Mouse (Mus musculus) cerebellum, adult (tissue): Measurements from ENCODE around the gene Ddo.

Experiments used
- ATAC-seq: cut with Nextera tagmentation; 2 replicates; pipeline ENCODE4 v1.9.2; 2017; ENCODE audit warnings: mild to moderate bottlenecking, moderate library complexity, mixed read lengths; ENCODE audit not compliant: insufficient number of reproducible peaks, low FRiP score, low TSS enrichment

Gene Ddo

DNA sequence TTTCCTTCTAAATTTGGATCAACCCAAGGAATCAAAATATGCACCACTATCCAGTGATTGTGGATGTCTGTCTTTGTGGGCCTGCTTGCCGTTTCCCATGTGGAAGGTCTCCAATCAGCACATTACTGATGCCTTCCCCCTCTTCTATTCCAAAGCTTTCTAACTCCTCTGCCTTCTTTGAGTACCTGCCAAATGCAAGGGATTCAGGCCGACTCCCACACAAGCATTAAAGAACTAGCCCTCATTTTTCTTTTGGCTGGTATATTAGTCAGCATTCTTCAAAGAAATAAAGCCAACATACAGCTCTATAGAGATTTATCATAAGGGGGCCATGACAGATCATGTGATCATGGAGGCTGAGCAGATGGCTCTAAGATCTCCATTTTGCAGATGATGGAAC lies 21.9 kb downstream of the Ddo start:
- no peak for ATAC-seq

DNA sequence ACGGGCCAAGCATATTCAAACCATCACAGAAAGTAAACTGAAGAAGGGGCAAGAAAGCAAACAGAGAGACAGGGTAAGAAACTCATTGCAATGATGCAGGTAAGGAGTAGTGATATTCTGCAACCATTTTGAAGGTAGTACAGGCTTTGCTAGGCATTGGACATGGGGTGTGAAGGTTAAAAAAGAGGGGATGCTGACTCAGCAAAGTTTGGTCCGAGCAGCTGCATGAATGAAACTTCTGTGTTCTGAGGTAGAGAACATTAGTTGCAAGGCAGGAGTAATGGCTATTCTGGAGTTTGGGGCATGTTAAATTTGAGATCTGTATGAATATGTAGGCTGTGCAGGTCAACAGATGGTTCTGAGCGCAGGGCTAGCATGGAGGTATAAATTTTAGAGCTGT lies 35.5 kb downstream of the Ddo start:
- no peak for ATAC-seq

DNA sequence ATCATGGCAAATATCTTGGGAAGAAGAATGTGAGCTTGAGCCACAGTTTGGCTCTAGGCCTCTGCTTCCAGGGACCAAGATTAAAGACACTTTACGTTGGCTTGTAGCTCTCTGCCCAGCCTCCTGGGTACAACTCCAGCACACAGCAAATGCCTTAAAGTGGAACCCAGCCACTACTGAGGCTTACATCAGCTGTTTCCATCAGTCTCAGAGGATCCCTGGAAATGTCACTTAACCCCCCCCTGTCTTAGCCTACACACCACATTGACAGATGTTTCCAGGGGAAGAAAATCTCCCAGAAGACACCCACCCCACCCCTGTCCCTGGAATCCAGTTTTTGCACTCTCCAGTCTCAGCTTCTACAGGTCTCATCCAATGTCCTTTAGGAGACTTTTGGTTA lies 37.1 kb downstream of the Ddo start:
- no peak for ATAC-seq

DNA sequence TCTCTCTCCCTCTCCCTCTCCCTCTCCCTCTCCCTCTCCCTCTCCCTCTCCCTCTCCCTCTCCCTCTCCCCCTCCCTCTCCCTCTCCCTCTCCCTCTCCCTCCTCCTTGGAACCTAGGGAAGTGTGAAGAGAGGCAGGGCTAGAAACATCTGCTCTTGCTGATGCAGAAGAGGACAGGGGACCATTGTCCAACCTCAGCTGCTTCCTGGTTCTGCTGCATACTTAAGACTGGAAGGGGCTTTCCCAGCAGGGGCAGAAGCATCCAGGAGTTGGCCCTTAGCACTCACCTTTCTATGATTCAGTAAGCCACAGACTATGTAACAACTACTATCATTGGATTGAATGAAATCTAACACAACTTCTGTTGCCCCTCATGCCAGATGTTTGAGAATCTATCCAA lies 38.8 kb downstream of the Ddo start:
- ATAC-seq: no peak

DNA sequence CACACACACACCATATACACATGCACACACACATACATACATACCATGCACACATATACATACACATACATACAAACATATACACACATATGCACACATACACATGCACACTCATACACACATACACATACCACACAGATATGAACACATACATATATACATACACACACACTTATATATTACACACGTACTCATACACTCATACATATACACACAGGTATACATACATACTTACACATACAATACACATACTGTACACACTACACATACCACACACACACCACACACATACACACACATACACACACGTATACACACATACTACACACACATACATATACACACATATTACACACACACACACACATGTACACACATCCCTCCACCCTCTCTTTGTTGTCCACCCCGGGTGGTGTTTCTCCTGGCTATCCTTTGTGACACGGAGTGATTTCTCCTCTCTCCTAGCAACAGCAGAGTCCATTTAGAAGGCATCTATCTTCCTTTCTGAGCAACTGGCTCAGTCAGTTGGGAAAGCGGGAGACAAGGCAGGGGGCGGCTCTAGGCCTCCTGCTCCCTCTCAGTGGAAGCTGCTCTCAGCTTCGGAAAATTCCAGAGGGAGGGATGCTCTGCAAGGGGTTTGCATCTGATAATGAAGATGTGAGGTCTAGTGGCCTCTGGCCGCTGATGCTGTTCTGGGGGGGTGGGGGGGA lies 42.9 kb downstream of the Ddo start:
- ATAC-seq: no peak

DNA sequence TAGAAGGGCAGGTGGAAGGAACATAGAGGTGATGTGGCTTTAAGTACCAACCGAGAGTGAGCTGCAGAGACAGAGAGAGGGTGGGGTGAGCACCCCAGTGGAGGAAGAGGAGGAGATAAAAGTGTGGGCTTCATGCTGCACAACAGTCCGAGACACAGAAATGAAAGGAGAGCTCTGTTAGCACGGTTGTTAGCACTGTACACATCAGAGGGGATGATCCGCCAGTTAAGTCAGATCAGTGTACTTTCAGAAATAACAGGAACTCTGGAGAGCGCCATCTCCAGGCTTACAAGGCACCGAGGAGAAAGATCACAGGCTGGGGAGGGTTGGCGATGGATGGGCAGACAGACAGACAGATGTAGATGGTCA lies 43.5 kb downstream of the Ddo start:
- ATAC-seq: no peak

DNA sequence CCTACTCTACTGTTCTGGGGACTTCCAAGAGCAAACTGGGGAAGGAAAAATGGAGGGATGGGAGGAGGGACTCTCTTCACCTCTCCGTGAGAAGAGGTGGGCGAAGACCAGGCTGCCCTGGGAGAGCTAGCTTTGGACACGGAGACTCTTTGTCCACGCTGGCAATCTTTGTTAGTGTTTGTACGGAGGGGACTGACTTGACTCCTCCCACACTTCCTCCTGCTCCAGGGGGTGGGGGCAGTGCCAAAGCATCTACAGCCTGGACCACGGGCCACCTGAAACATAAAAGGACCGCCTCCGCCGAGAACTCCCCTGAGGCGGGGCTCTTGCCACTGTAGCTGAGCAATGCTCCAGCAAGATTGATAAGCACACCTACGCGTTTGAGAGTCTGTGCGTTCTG lies 44.3 kb downstream of the Ddo start:
- no peak for ATAC-seq

DNA sequence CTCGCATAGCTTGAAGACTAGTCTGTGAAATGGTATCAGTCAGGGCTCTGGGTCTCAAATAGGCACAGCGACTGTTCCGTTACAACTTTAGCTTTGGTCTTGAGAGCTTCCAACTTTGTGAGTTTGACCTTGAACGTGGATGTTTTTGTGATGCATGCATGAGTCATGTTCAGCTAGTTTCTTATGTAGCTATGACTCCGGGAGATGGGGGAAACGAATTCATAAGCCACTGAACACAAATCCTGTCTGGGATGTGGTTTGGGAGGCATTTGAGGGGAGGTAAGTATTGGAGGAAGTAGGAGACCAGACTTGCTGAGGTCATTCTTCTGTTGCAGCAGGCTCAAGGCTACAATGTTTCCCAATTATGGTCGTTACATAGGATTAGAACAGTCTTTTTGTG lies 46.1 kb downstream of the Ddo start:
- no peak for ATAC-seq

DNA sequence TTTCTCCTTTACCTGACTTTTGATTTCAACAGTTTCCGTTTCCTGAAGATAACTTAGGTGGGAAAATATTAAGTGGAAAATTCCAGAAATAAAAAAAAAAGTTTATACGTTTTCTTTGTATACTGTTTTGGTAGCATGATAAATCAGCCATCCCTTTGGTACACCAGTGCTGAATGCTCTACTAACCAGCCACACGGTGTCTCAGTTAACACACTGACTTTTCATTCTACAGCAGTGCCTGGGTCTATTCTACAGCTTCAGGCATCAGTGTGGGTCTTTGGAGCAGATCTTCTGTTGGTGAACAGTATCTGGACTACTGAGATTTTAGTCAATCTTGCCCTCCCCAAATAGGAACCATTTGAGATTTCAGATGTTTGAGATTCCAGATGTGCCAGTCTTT lies 48.7 kb downstream of the Ddo start:
- ATAC-seq: no peak

DNA sequence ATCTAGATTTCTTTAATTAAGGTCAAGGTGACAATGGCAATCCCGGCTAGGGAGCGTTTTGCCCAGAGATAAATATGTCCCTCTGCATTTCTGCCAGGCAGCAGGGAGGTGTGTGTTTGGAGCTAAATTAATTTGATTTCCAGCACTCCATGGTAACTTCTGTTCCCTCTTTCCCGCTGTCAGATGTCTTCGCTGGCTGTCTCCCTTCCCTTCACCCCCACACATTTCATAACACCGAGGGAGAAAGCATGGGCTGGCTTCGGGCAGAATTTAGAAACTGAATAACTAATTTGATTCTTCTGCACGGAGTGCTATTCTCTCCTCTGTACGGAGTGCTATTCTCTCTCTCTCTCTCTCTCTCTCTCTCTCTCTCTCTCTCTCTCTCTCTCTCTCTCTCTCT lies 52.7 kb downstream of the Ddo start:
- peak; percentile 27; the same call in 1 of the 2 replicates for ATAC-seq

DNA sequence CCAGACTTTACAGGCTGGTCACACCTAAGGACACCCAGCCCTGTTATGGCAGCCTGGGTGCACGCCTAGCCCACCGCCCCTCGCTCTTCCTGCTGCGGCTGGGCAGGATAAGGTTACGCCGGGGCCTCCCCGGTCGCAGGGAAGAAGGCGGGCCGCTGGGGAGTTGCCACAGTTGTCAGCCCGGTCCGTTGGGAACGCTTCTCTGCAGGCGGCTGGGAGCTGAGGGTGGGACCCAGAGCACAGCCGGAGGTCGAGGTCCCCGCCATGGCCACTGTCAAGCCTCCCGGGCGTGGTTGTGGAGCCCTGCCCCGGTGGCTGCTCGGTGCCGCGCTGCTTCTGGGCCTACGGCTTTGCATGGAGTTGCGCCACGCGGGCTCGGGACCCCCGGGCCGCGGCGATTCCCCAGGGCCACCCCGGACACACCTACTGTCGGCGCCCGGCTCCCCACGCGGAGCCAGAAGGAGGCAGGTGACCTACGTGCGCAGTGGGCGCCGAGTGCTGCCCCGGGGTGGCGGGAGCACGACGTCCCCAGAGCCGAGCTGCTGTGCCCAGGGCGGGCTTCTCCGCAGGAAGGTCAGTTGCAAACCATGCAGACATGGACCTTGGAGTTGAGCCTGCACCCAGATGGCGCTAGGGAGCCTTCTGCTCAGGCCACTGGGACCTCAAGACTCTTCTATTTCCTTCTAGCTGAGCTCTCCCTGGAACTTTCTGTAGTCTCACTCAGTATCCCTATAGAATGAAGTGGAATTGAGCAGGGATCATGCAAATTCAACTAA lies 53.5 kb downstream of the Ddo start, which contains the start of gene Mettl24:
Gene Mettl24 (plus strand): TSS at position 191 of the 776 bp plus-strand sequence.
- peak; percentile 85 for ATAC-seq

DNA sequence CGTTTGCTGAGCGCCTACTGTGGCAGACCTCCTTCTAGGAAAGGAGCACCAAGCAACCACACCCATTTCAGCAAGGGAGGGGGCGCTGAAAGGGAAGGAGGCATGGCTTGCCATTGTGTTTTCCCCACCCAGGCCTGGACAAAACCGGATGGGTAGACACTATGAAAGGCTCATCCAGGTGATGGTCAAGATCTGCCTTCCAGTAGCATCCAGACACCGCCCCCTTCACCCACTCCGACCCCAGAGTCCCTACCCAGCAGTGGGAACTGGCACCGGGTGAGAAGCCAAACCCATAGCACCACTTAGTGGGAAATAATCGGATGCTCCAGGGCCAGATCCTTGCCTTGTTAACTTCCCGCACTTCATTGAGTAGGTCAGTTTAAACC lies 54.0 kb downstream of the Ddo start:
- ATAC-seq: no peak

DNA sequence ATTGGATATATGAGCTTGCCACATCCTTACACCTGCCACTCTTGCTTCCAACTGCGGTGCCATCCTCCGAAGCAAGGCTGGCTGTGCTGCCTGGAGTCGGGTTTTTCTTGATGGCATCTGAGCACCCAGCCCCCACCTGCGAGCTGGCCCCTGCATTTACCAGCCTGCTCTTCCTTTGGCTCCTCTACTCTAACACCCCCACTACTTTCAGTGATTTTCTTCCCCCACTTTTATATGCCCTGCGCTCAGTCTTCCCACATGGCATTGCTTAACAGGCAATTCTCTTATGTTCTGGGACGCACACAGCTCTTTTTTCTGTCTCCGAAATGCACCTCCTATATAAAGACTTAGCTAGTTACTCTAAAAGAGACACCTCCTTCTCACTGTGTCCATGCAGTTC lies 54.5 kb downstream of the Ddo start:
- ATAC-seq: no peak

DNA sequence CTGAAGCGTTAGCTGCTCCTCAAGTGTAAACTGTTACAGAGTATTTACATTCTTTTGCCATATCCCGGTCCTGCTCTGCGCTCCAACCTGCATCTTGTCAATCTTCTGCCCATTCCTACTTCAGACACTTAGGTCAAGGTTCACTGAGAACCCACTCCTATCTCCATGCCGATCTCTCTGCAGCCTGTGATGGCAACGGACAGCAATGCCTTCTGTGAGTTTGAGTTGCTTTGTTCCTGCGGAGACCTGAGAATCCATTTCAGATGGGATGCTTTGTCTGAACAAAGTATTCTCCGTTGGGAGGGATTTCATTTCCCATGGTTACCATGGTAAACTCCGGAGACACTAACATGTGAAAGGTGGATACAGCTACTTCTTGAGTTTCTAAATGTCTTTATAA lies 55.8 kb downstream of the Ddo start:
- ATAC-seq: no peak

DNA sequence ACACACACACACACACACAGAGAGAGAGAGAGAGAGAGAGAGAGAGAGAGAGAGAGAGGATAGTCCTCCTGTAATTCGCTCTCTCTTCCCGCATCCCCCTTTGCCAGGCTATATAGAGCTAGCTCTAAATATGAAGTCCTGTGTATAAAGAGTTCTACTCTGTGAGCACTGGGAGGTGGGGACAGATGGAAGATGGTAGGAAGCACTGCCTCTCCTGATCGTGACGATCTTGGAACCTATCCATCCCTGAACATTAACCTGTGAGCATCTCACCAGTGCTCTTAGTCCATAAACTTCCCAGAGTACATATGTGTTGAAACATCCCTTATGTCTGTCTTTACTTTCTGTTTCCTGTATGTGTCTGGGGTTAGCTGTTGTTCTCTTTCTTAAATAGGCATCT lies 57.2 kb downstream of the Ddo start:
- ATAC-seq: no peak

DNA sequence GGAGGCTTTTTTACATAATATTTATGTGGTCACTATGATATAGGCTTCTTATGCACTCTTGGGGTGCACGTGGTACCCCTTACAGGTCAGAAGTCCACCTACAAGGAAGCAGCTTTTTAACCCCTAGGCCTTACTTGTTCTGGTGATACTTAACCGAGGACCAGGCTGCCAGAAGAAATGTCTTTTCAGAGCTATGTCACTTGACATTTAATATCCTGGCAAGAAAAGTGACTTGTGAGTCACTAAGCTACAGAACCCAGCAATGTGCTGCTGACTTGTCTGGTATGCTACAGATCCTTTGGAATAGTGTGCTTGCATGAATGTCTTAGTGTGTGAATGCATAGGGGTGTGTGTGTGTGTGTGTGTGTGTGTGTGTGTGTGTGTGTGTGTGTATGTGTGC lies 57.6 kb downstream of the Ddo start:
- no peak for ATAC-seq

DNA sequence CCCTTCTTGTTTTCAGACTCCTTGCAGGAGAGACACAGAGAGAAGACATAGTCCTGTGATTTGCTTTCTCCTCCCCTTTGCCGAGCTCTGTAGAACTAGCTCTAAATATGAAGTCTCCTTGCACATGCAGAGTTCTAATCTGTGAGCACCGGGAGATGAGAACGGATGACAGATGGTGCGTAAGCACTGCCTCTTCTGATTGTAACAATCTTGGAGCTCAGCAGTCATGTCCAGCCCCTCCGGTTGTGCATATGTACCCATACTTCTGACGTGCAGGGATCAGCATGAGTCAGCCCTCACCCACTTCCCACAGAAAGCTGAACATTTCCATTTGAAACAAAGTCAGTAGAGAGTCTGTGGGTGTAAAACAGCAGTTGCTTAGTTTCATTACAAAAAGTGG lies 58.5 kb downstream of the Ddo start:
- ATAC-seq: no peak

DNA sequence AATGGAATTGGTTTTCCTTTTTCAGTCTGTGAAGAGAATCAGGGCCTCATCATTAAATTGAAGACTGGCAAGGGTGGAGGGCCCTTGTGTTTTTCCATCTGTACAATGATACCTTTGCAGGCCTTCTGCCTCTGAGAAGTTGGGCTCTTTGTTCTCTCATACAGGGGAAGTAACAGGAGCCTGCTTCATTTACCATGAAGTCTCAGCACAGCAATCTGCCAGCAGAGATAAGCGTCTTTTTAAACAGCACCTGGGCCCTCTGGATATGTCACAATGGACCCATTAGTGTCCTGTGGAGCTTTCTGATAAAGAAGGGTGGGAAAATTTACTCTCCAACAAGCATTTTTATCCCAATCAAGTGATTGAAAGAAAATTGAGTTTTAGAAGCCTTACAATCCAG lies 59.1 kb downstream of the Ddo start:
- no peak for ATAC-seq

DNA sequence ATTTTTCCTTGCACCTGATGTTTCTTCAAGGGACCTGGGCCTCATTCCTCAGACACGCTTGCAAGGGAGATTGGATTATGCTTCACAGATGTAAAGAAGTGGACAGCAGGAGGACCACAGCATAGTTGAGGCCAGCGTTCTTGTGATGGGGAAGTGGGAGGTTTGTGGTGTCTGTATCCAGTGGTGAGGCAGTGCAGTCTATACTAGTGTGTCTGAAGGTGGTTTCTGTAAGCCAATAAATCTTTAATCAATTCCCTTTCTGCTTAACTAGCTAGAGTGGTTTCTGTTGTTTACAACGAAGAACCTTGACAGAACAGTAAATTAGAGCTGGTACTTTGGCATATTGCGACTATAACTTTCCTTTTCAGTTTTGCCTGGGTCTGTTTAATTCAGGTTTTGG lies 68.8 kb downstream of the Ddo start:
- ATAC-seq: no peak

DNA sequence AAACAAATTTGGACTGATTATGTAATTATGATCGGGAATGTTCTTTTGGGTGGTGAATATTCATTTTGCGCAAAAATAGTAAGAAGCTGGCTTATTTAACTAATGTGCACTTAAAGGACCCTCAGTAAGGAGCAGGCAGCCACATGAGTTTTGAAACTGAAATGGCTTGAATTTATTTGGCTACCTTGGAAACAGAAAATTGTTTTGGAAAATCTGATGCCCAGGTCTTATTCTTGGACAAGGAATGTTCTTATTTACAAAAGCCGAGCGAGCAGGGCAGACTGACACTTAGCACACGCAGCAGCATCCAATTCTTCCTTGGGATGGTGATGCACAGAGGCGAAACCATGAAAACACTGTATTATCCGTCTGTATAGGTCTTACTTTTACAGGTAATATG lies 81.3 kb downstream of the Ddo start:
- ATAC-seq: no peak

DNA sequence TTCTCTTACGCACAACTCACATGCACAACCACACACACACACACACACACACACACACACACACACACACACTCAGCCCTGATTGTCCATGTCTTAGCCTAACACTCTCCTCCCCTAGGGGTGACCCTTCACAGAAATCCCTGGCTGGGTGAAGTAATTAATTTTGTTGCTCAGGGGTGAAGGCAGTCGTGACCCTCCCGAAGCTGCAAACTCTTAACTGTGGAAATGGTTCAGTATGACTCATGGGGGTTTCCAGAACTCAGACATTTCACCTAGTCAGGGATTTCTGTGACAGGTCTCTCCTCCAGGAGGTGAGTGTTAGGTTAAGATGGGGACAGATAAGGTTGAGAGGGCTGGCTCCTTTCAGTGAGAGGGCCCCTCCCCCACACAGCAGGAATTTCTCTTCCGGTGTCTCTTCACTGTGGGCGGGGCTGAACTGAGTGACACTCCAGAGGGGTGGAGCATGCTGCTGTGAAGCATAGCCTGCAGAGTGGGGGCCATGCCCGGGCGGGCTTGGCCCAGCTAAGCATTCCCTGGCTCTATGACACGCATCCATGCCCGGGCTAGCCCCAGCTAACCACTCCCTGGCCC lies 83.3 kb downstream of the Ddo start:
- ATAC-seq: no peak

DNA sequence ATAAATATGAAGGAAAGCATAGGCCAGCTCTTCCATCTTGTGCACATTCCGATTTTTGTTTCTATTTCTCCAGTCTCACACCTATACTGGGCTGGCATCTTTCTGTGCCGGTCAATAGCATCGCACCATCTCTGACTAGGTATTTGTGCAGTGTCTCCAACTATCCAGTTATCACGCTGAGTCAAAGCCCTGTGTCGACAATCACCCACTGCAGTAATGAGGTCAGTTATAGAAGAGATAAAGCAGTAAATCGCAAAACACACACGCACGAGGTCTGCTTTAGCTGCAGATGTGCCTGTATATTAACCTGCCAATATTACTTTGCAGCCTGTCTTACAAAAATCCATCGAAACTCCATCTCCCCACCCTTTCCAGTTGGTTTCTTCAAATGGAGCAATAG lies 84.0 kb downstream of the Ddo start:
- no peak for ATAC-seq
